Mouse (Mus musculus): ENCODE measurements around the gene March1.

- TF ChIP-seq CTCF (conservative IDR thresholded peaks at IDR 0.05; ENCODE audit: low read length), result no peak
- no peak for TF ChIP-seq POU5F1 (IDR thresholded peaks at IDR 0.05; ENCODE audit: borderline replicate concordance, low read length)
These were observed 782.4 kb downstream of the March1 start for GRCm38 (mm10) chr8:66400050-66400449.

All from E14TG2a.4 (cell line).